Mouse (Mus musculus) forebrain, embryonic 11.5 days (tissue): Measurements from ENCODE around the gene Rtn4rl1. TPM values are rescaled to one million over a fixed set of nuclear protein-coding genes. Genes with fewer than 3 reads are reported as not detected.

Experiments used
- ATAC-seq: fragments of 200-750 bp; cut with Nextera tagmentation; replicated peaks from 2 replicates; pipeline ENCODE4 v1.8.0; 2017; ENCODE audit warnings: moderate TSS enrichment; ENCODE audit not compliant: low FRiP score
- DNase-seq: peaks from one replicate; pipeline ENCODE4 v3.0.0-alpha.2; 2017; ENCODE audit warnings: low spot score
- H3K27ac ChIP-seq: fragments of 300-500 bp; sonication (generic); 2 replicates; pipeline ENCODE4 v1.5.1; 2014; ENCODE audit warnings: low read depth, low read length
- H3K27me3 ChIP-seq: fragments of 300-500 bp; sonication (generic); 2 replicates; pipeline ENCODE4 v1.6.1; 2014; ENCODE audit warnings: mild to moderate bottlenecking, low read length, mixed read lengths; ENCODE audit not compliant: control insufficient read depth, insufficient read depth
- H3K36me3 ChIP-seq: fragments of 300-500 bp; sonication (generic); 2 replicates; pipeline ENCODE4 v1.6.1; 2014; ENCODE audit warnings: mild to moderate bottlenecking, low read length, moderate library complexity, mixed read lengths; ENCODE audit not compliant: control insufficient read depth, insufficient read depth
- H3K4me1 ChIP-seq: fragments of 300-500 bp; sonication (generic); replicated peaks from 2 replicates; pipeline ENCODE4 v1.6.1; 2014; ENCODE audit warnings: low read length, mixed read lengths; ENCODE audit not compliant: control insufficient read depth, insufficient read depth
- H3K4me2 ChIP-seq: fragments of 300-500 bp; sonication (generic); 2 replicates; pipeline ENCODE4 v1.6.1; 2014; ENCODE audit warnings: low read depth, mild to moderate bottlenecking, low read length, moderate library complexity, mixed read lengths; ENCODE audit not compliant: severe bottlenecking
- H3K4me3 ChIP-seq: fragments of 300-500 bp; sonication (generic); 2 replicates; pipeline ENCODE4 v1.5.1; 2014; ENCODE audit warnings: low read depth, low read length
- H3K9ac ChIP-seq: fragments of 300-500 bp; sonication (generic); 2 replicates; pipeline ENCODE4 v1.6.1; 2014; ENCODE audit warnings: low read length
- H3K9me3 ChIP-seq: fragments of 300-500 bp; sonication (generic); 2 replicates; pipeline ENCODE4 v1.6.1; 2016; ENCODE audit warnings: low read length, mixed read lengths; ENCODE audit not compliant: control insufficient read depth
- WGBS: fragments of 180-500 bp; shearing (Covaris S2); extraction: QIAGEN DNeasy Blood & Tissue Kit; methylation state at CpG from one replicate; pipeline ENCODE4 v1.1.7; 2014; 5-methylcytosine and 5-hydroxymethylcytosine counted together
- polyA plus RNA-seq: library from polyadenylated mRNA; unstranded; fragments of >200 nt; fragmentation: Nextera tagmentation; extraction: Ambion mirVana; gene quantifications from 2 replicates; pipeline ENCODE4 v1.2.1, GENCODE M21; 2014

Gene Rtn4rl1
- polyA plus RNA-seq, 1 experiment from 2014 or later = 1.1 TPM

DNA sequence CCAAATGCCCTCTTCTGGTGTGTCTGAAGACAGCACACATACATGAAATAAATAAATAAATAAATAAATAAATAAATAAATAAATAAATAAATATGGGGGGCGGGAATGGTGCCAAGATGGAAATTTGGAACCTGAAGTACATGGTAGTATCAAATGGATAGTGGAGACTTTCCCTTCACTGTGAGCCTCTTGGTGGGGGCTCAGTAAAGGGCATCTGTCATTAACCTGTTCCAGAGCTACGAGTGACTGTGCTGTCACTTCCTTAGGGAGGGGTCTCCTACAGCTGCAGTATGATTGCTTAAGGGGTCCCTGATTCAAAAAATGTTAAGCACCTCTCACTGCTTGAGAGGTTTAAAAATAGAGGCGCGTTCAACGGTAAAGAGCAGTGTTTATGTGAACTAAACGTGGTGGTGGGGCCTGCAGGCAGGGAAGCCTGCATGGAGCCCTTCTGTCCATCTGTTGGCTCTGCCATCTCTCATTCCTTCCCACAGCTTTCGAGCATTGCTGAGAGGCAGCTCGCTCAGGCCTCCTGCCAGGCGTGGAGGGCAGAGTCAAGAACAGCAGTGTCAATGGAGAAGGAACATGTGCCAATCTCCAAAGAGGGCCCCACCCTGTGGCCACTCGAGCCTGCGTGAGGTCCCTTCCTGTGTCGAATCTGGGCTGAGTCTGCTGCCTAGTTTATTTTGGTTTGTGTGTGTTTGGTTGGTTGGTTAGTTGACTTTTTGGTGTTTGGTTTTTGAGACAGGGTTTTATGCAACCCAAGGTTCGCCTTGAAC, 46.8 kb downstream of the Rtn4rl1 start:
- WGBS = 85% methylated on average over 13 of the region's 13 CpGs
- H3K4me1 ChIP-seq = no peaks in the 10 kb centered on the region
- H3K4me2 ChIP-seq = no peak overlapping the region
- no peaks in the 10 kb centered on the region for H3K9me3 ChIP-seq
- no peaks in the 10 kb centered on the region for H3K27me3 ChIP-seq
- H3K9ac ChIP-seq = no peak overlapping the region
- DNase-seq (no peak), ATAC-seq (no peak)
- no peak overlapping the region for H3K27ac ChIP-seq
- H3K36me3 ChIP-seq = no peaks in the 10 kb centered on the region
- no peak overlapping the region for H3K4me3 ChIP-seq

GRCm38 (mm10) chr11:75242710-75243255, 49.2 kb downstream of the Rtn4rl1 start:
- ATAC-seq = no peak
- Histone ChIP-seq H3K9ac (no peak overlapping the region), H3K4me3 (no peak overlapping the region), H3K27me3 (no peaks in the 10 kb centered on the region), H3K9me3 (no peaks in the 10 kb centered on the region), H3K36me3 (no peaks in the 10 kb centered on the region), H3K4me1 (0 out of 2 replicates have a peak, but pooled peaks cover 3% of the 10 kb centered on the region), H3K4me2 (no peak overlapping the region), H3K27ac (no peak overlapping the region)
- WGBS = 87% methylated on average over 9 of the region's 9 CpGs
- DNase-seq = no peak

- ATAC-seq (no peak), DNase-seq (no peak)
- no peak overlapping the region for H3K9ac ChIP-seq
- 0 out of 2 replicates have a peak, but pooled peaks cover 3% of the 10 kb centered on the region for H3K4me1 ChIP-seq
- no peaks in the 10 kb centered on the region for H3K9me3 ChIP-seq
- H3K36me3 ChIP-seq = no peaks in the 10 kb centered on the region
- H3K27ac ChIP-seq = no peak overlapping the region
- no peak overlapping the region for H3K4me2 ChIP-seq
- no peaks in the 10 kb centered on the region for H3K27me3 ChIP-seq
- WGBS = 85% methylated on average over 11 of the region's 11 CpGs
- H3K4me3 ChIP-seq = no peak overlapping the region
Observed at GRCm38 (mm10) chr11:75244368-75245275, 51.0 kb downstream of the Rtn4rl1 start.

- no peak overlapping the region for H3K9ac ChIP-seq
- no peaks in the 10 kb centered on the region for H3K27me3 ChIP-seq
- H3K4me2 ChIP-seq = no peak overlapping the region
- H3K4me3 ChIP-seq = no peak overlapping the region
- ATAC-seq (peak; percentile 42; the same call in 1 of the 2 replicates), DNase-seq (no peak)
- no peaks in the 10 kb centered on the region for H3K9me3 ChIP-seq
- no peak overlapping the region for H3K27ac ChIP-seq
- whole genome bisulfite sequencing = 55% methylated on average over 16 of the region's 16 CpGs
- 0 out of 2 replicates have a peak, but pooled peaks cover 3% of the 10 kb centered on the region for H3K4me1 ChIP-seq
- no peaks in the 10 kb centered on the region for H3K36me3 ChIP-seq
Observed at GRCm38 (mm10) chr11:75245372-75246330, 52.1 kb downstream of the Rtn4rl1 start.

- H3K9me3 ChIP-seq = no peaks in the 10 kb centered on the region
- ATAC-seq = no peak
- H3K27me3 ChIP-seq = no peaks in the 10 kb centered on the region
- 90% methylated on average over 8 of the region's 8 CpGs for WGBS
- no peak overlapping the region for H3K27ac ChIP-seq
- H3K9ac ChIP-seq = no peak overlapping the region
- H3K4me1 ChIP-seq = 0 out of 2 replicates have a peak, but pooled peaks cover 3% of the 10 kb centered on the region
- no peak for DNase-seq
- H3K4me3 ChIP-seq = no peak overlapping the region
- no peaks in the 10 kb centered on the region for H3K36me3 ChIP-seq
- no peak overlapping the region for H3K4me2 ChIP-seq
Observed at GRCm38 (mm10) chr11:75246589-75246988, 53.0 kb downstream of the Rtn4rl1 start.

DNA sequence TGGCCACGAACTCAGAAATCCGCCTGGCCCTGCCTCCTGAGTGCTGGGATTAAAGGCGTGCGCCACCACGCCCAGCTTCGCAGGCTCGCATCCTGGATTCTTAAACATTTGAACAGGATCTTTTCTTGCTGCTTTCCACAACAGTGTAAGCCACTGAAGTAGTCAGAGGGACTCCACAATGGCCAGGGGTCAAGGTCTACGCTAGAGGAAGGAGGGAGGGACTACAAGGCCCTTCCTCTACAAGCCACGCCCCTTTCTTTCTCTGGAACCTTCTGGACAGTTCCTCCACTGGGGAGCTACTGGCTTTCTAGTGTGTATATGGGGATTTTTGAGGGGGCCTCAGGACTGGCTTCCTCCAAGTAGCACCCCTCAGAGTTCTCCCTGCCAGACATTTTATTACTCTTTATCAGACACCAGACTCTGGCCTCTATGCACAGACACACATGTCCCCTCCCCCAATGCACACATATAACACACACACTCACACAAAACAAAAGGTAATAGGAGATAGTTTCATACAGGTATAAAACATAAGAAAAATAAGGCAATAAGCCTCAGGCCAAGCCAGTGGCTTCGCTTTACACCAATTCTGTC, 53.7 kb downstream of the Rtn4rl1 start:
- Histone ChIP-seq H3K4me1 (0 out of 2 replicates have a peak, but pooled peaks cover 3% of the 10 kb centered on the region), H3K27ac (no peak overlapping the region)

GRCm38 (mm10) chr11:75249588-75249987, 56.0 kb downstream of the Rtn4rl1 start:
- H3K4me1 ChIP-seq = 0 out of 2 replicates have a peak, but pooled peaks cover 3% of the 10 kb centered on the region

More for the DNA sequence above, 53.7 kb downstream of the Rtn4rl1 start:
- 89% methylated on average over 10 of the region's 10 CpGs for WGBS
- ATAC-seq (no peak), DNase-seq (no peak)
- Histone ChIP-seq H3K9me3 (no peaks in the 10 kb centered on the region), H3K4me2 (no peak overlapping the region), H3K4me3 (no peak overlapping the region), H3K36me3 (no peaks in the 10 kb centered on the region), H3K9ac (no peak overlapping the region), H3K27me3 (no peaks in the 10 kb centered on the region)

More at GRCm38 (mm10) chr11:75249588-75249987, 56.0 kb downstream of the Rtn4rl1 start:
- ATAC-seq = no peak
- Histone ChIP-seq H3K27ac (no peak overlapping the region), H3K4me3 (no peak overlapping the region), H3K4me2 (no peak overlapping the region), H3K9ac (no peak overlapping the region), H3K36me3 (no peaks in the 10 kb centered on the region), H3K9me3 (no peaks in the 10 kb centered on the region), H3K27me3 (no peaks in the 10 kb centered on the region)
- 83% methylated on average over 9 of the region's 9 CpGs for WGBS
- DNase-seq = no peak
